Mouse (Mus musculus) brain, embryonic 14.5 days (tissue): Measurements from ENCODE around the gene Nme7.

Experiments used
- CTCF ChIP-seq: fragments of 200-500 bp; IDR thresholded peaks from 2 replicates; pipeline ENCODE4 v1.5.1; 2012; ENCODE audit warnings: inconsistent platforms, mild to moderate bottlenecking, moderate library complexity, borderline replicate concordance; ENCODE audit not compliant: insufficient read depth, insufficient read length; ENCODE audit errors: extremely low read depth
- POLR2A ChIP-seq: fragments of 200-500 bp; IDR thresholded peaks from 2 replicates; pipeline ENCODE4 v1.6.1; 2012; ENCODE audit warnings: mild to moderate bottlenecking, inconsistent platforms, borderline replicate concordance; ENCODE audit not compliant: poor library complexity, insufficient read depth, insufficient read length, severe bottlenecking; ENCODE audit errors: extremely low read depth

- TF ChIP-seq CTCF = no peak
- TF ChIP-seq POLR2A = no peak
Observed at GRCm38 (mm10) chr1:164481645-164482354, 177.9 kb downstream of the Nme7 start.
